Mouse (Mus musculus): Measurements from ENCODE around the gene Plxdc1.

GRCm38 (mm10) chr11:98020710-98021109 is 34.5 kb upstream of the Plxdc1 start:
- TF ChIP-seq CTCF (IDR thresholded peaks at IDR 0.05; ENCODE audit: low read depth, low read length) (no peak), POLR2A (IDR thresholded peaks at IDR 0.05; ENCODE audit: insufficient read depth, low read length) (no peak)
